In genomic region chr17:8046178-8046577, GRCm38 (mm10) we compare ENCODE assay signal across 8 mouse cellular contexts.
DNase-seq lines count a peak whose midpoint lies in the region.

No protein-coding gene starts in this region.

- DNase-seq in adrenal gland, adult 8-10 months = peak; percentile 23
- DNase-seq in cerebellum, postnatal 4 days (ENCODE audit: low spot score in 2 of 2) = peak; percentile 32 to 74
- peak; percentile 36 to 78 for DNase-seq in heart, adult 18-20 months
- DNase-seq in kidney, adult 9 months = peak; percentile 62
- DNase-seq in left cerebral cortex, adult 11 months (ENCODE audit: low spot score) = peak; percentile 49
- DNase-seq in lung, postnatal 25 days (ENCODE audit: low spot score) = peak; percentile 66
- peak; percentile 18 to 33 for DNase-seq in right cerebral cortex, postnatal 36 days (ENCODE audit: low spot score in 2 of 2)
- DNase-seq in urinary bladder, postnatal 14 days (ENCODE audit: low spot score) = peak; percentile 61

Comparison
In these comparisons a context has a peak if more than half of its experiments do, and no peak if none do; other contexts are left out.
1. Peak in every context shown above with its lines: DNase-seq.